Mouse (Mus musculus): ENCODE results near the gene Olfr463.
"Not testable (repeated sequence)": the region's sequence is repeated elsewhere in the genome, so short reads cannot be mapped to it uniquely, and the experiment has no call there.

The Olfr463 gene

GRCm38 (mm10) chr11:87897287-87897686 is at the start of gene Olfr463:
TSS of gene Olfr463 (minus strand) at chr11:87897387.
- no peak for DNase-seq

GRCm38 (mm10) chr11:87935467-87935866 is 38.3 kb upstream of the Olfr463 start:
- no peak for DNase-seq

- no peak for DNase-seq
These were observed 36.5 kb upstream of the Olfr463 start for GRCm38 (mm10) chr11:87933731-87934130.

- no peak for DNase-seq
These were observed 33.2 kb upstream of the Olfr463 start for GRCm38 (mm10) chr11:87930348-87930747.

GRCm38 (mm10) chr11:87920966-87921365 is 23.8 kb upstream of the Olfr463 start, which contains the start of gene Olfr464:
TSS of gene Olfr464 (minus strand) at chr11:87920967.
- no peak for DNase-seq

- DNase-seq = no peak
These were observed 23.1 kb upstream of the Olfr463 start for GRCm38 (mm10) chr11:87920301-87920700.

- DNase-seq = no peak
These were observed 18.8 kb upstream of the Olfr463 start for GRCm38 (mm10) chr11:87916005-87916404.

- DNase-seq = no peak
These were observed 7.1 kb upstream of the Olfr463 start for GRCm38 (mm10) chr11:87904331-87904730.

- no peak for DNase-seq
These were observed 5.0 kb downstream of the Olfr463 start, which contains the start of gene Olfr462 for GRCm38 (mm10) chr11:87892168-87892567. TSS of gene Olfr462 (minus strand) at chr11:87892268.

GRCm38 (mm10) chr11:87884856-87885255 is 12.3 kb downstream of the Olfr463 start:
- no peak for DNase-seq

- DNase-seq = no peak
These were observed 13.7 kb downstream of the Olfr463 start for GRCm38 (mm10) chr11:87883493-87883892.

GRCm38 (mm10) chr11:87881714-87882113 is 15.5 kb downstream of the Olfr463 start:
- DNase-seq = no peak

- DNase-seq = no peak
These were observed 17.4 kb downstream of the Olfr463 start for GRCm38 (mm10) chr11:87879826-87880225.

- no peak for DNase-seq
These were observed 21.8 kb downstream of the Olfr463 start, which contains the start of gene Epx for GRCm38 (mm10) chr11:87875436-87875835. TSS of gene Epx (minus strand) at chr11:87875536.

- no peak for DNase-seq
These were observed 25.4 kb downstream of the Olfr463 start for GRCm38 (mm10) chr11:87871766-87872165.

- no peak for DNase-seq
These were observed 27.1 kb downstream of the Olfr463 start for GRCm38 (mm10) chr11:87870096-87870495.

- DNase-seq = not testable (repeated sequence)
These were observed 30.3 kb downstream of the Olfr463 start for GRCm38 (mm10) chr11:87866891-87867290.

- DNase-seq = no peak
These were observed 34.4 kb downstream of the Olfr463 start for GRCm38 (mm10) chr11:87862805-87863204.

GRCm38 (mm10) chr11:87860426-87860825 is 36.8 kb downstream of the Olfr463 start:
- no peak for DNase-seq

GRCm38 (mm10) chr11:87859273-87859672 is 37.9 kb downstream of the Olfr463 start:
- no peak for DNase-seq

- DNase-seq = no peak
These were observed 42.6 kb downstream of the Olfr463 start for GRCm38 (mm10) chr11:87854550-87854949.

- peak; percentile 34 for DNase-seq
These were observed 43.6 kb downstream of the Olfr463 start for GRCm38 (mm10) chr11:87853597-87853954.

GRCm38 (mm10) chr11:87852690-87853596 is 44.2 kb downstream of the Olfr463 start, which contains the start of gene Mks1:
TSS of gene Mks1 (plus strand) at chr11:87853215.
- DNase-seq = peak; percentile 92

GRCm38 (mm10) chr11:87847884-87848283 is 49.3 kb downstream of the Olfr463 start:
- no peak for DNase-seq

All from right cerebral cortex, postnatal 25 days (tissue).